Mouse (Mus musculus): Measurements from ENCODE around the gene Kiss1.
A peak's percentile ranks its signal among the peaks of the same experiment; 100 is the strongest.
"Not testable (repeated sequence)": the region's sequence is repeated elsewhere in the genome, so short reads cannot be mapped to it uniquely, and the experiment has no call there.

Kiss1 gene

GRCm38 (mm10) chr1:133323333-133323732 is 1.7 kb downstream of the Kiss1 start:
- DNase-seq (ENCODE audit: low spot score), result peak; percentile 35

- no peak for DNase-seq (ENCODE audit: low spot score)
Observed at GRCm38 (mm10) chr1:133325951-133326350, 4.3 kb downstream of the Kiss1 start.

GRCm38 (mm10) chr1:133327094-133327493 is 5.4 kb downstream of the Kiss1 start:
- DNase-seq (ENCODE audit: low spot score), result no peak

GRCm38 (mm10) chr1:133328299-133328795 is 6.7 kb downstream of the Kiss1 start:
- no peak for DNase-seq (ENCODE audit: low spot score)

- DNase-seq (ENCODE audit: low spot score), result peak; percentile 43
Observed at GRCm38 (mm10) chr1:133328896-133329637, 7.4 kb downstream of the Kiss1 start.

- DNase-seq (ENCODE audit: low spot score), result no peak
Observed at GRCm38 (mm10) chr1:133329638-133329964, 7.9 kb downstream of the Kiss1 start.

- no peak for DNase-seq (ENCODE audit: low spot score)
Observed at GRCm38 (mm10) chr1:133331142-133331541, 9.5 kb downstream of the Kiss1 start.

- DNase-seq (ENCODE audit: low spot score), result no peak
Observed at GRCm38 (mm10) chr1:133332656-133333430, 11.2 kb downstream of the Kiss1 start.

GRCm38 (mm10) chr1:133333937-133334336 is 12.3 kb downstream of the Kiss1 start:
- no peak for DNase-seq (ENCODE audit: low spot score)

- DNase-seq (ENCODE audit: low spot score), result not testable (repeated sequence)
Observed at GRCm38 (mm10) chr1:133340403-133340802, 18.7 kb downstream of the Kiss1 start.

- DNase-seq (ENCODE audit: low spot score), result no peak
Observed at GRCm38 (mm10) chr1:133344357-133344756, 22.7 kb downstream of the Kiss1 start.

- no peak for DNase-seq (ENCODE audit: low spot score)
Observed at GRCm38 (mm10) chr1:133346531-133346930, 24.9 kb downstream of the Kiss1 start.

- no peak for DNase-seq (ENCODE audit: low spot score)
Observed at GRCm38 (mm10) chr1:133347226-133347625, 25.6 kb downstream of the Kiss1 start.

- DNase-seq (ENCODE audit: low spot score), result no peak
Observed at GRCm38 (mm10) chr1:133347693-133348520, 26.2 kb downstream of the Kiss1 start.

- no peak for DNase-seq (ENCODE audit: low spot score)
Observed at GRCm38 (mm10) chr1:133350210-133350609, 28.5 kb downstream of the Kiss1 start, which contains the start of gene Ren1. TSS of gene Ren1 (plus strand) at chr1:133350510.

- no peak for DNase-seq (ENCODE audit: low spot score)
Observed at GRCm38 (mm10) chr1:133351762-133352161, 30.1 kb downstream of the Kiss1 start.

GRCm38 (mm10) chr1:133353371-133353809 is 31.7 kb downstream of the Kiss1 start:
- DNase-seq (ENCODE audit: low spot score), result peak; percentile 80

- DNase-seq (ENCODE audit: low spot score), result no peak
Observed at GRCm38 (mm10) chr1:133355469-133355868, 33.8 kb downstream of the Kiss1 start.

GRCm38 (mm10) chr1:133355912-133356311 is 34.2 kb downstream of the Kiss1 start:
- no peak for DNase-seq (ENCODE audit: low spot score)

- no peak for DNase-seq (ENCODE audit: low spot score)
Observed at GRCm38 (mm10) chr1:133356330-133356729, 34.7 kb downstream of the Kiss1 start.

- DNase-seq (ENCODE audit: low spot score), result no peak
Observed at GRCm38 (mm10) chr1:133361006-133361405, 39.3 kb downstream of the Kiss1 start.

- DNase-seq (ENCODE audit: low spot score), result no peak
Observed at GRCm38 (mm10) chr1:133362103-133362502, 40.4 kb downstream of the Kiss1 start.
